Mouse (Mus musculus) stomach, embryonic 15.5 days (tissue): ENCODE measurements at regions not wholly inside any gene's neighbourhood (a gene's known extent, or its start where the extent isn't known, plus 50 kb on each side); places are given as distances from the start of the nearest gene placed in this dataset.

Experiments
- ATAC-seq: fragments of 200-750 bp; cut with Nextera tagmentation; 2 replicates; pipeline ENCODE4 v1.8.0; 2017; ENCODE audit warnings: low read depth, moderate number of reproducible peaks, moderate TSS enrichment; ENCODE audit not compliant: insufficient read depth, low FRiP score
- H3K27ac ChIP-seq: fragments of 300-500 bp; sonication (generic); 2 replicates; pipeline ENCODE4 v1.5.1; 2015; ENCODE audit warnings: mild to moderate bottlenecking, inconsistent platforms
- H3K27me3 ChIP-seq: fragments of 300-500 bp; sonication (generic); replicated peaks from 2 replicates; pipeline ENCODE4 v1.6.1; 2015; ENCODE audit warnings: inconsistent platforms
- H3K36me3 ChIP-seq: fragments of 300-500 bp; sonication (generic); 2 replicates; pipeline ENCODE4 v1.6.1; 2015; ENCODE audit warnings: inconsistent platforms
- H3K4me1 ChIP-seq: fragments of 300-500 bp; sonication (generic); 2 replicates; pipeline ENCODE4 v1.6.1; 2015; ENCODE audit warnings: inconsistent platforms
- H3K4me2 ChIP-seq: fragments of 300-500 bp; sonication (generic); 2 replicates; pipeline ENCODE4 v1.6.1; 2015; ENCODE audit warnings: mild to moderate bottlenecking, inconsistent platforms
- H3K4me3 ChIP-seq: fragments of 300-500 bp; sonication (generic); replicated peaks from 2 replicates; pipeline ENCODE4 v1.5.1; 2015; ENCODE audit warnings: inconsistent platforms
- H3K9ac ChIP-seq: fragments of 300-500 bp; sonication (generic); 2 replicates; pipeline ENCODE4 v1.6.1; 2015; ENCODE audit warnings: inconsistent platforms
- H3K9me3 ChIP-seq: fragments of 300-500 bp; sonication (generic); 2 replicates; pipeline ENCODE4 v1.6.1; 2016; ENCODE audit warnings: inconsistent platforms
- WGBS: fragments of 180-500 bp; shearing (Covaris S2); methylation state at CpG from one replicate; pipeline ENCODE4 v1.1.7; 2015; 5-methylcytosine and 5-hydroxymethylcytosine counted together

- H3K9me3 ChIP-seq = no peaks in the 10 kb centered on the region
- no peaks in the 10 kb centered on the region for H3K36me3 ChIP-seq
- no peak for ATAC-seq
- no peak overlapping the region for H3K27ac ChIP-seq
- no peak overlapping the region for H3K9ac ChIP-seq
- no peak overlapping the region for H3K4me2 ChIP-seq
- H3K4me1 ChIP-seq = peaks cover 6% of the 10 kb centered on the region; the same call in 1 of the 2 replicates
- no peaks in the 10 kb centered on the region for H3K27me3 ChIP-seq
- WGBS = 81% methylated on average over 16 of the region's 16 CpGs
- no peak overlapping the region for H3K4me3 ChIP-seq
Measured at GRCm38 (mm10) chr5:75454961-75455541, 119.7 kb upstream of the Kit start.

DNA sequence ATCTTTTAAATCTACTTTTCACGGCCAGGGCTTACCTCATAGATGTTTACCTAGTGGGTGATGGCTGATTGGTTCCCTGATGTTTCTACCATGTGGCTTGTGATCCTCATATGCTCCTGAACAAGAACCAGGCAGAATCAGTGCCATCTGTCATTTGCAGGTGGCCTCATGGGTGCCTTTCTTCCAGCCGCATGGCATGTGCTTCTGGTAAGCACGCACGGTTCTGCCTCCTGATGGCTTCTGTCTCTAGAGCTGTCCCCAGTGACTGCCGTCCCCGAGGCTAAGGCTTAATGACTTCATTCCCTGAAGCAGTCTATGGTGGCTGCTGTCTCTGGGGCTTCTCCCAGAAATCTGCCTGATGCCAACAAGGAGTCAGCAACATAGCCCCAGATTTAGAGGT, 117.3 kb upstream of the Kit start:
- ATAC-seq = no peak
- Histone ChIP-seq H3K4me1 (peaks cover 4% of the 10 kb centered on the region; the same call in 1 of the 2 replicates), H3K9ac (no peak overlapping the region), H3K27me3 (no peaks in the 10 kb centered on the region), H3K9me3 (no peaks in the 10 kb centered on the region), H3K4me2 (no peak overlapping the region), H3K36me3 (no peaks in the 10 kb centered on the region), H3K27ac (no peak overlapping the region), H3K4me3 (no peak overlapping the region)
- WGBS = 85% methylated on average over 6 of the region's 6 CpGs

- Histone ChIP-seq H3K27me3 (no peaks in the 10 kb centered on the region), H3K4me3 (no peak overlapping the region), H3K27ac (no peak overlapping the region), H3K9ac (no peak overlapping the region), H3K4me1 (peaks cover 4% of the 10 kb centered on the region; the same call in 1 of the 2 replicates), H3K4me2 (no peak overlapping the region), H3K9me3 (no peaks in the 10 kb centered on the region), H3K36me3 (no peaks in the 10 kb centered on the region)
- no peak for ATAC-seq
- 88% methylated on average over 7 of the region's 7 CpGs for WGBS
Measured at GRCm38 (mm10) chr5:75458317-75458716, 116.4 kb upstream of the Kit start.

- ATAC-seq = peak; percentile 53; the same call in 1 of the 2 replicates
Measured at GRCm38 (mm10) chr5:75459758-75460354, 114.9 kb upstream of the Kit start.

GRCm38 (mm10) chr5:75460414-75461025, 114.2 kb upstream of the Kit start:
- 56% methylated on average over 9 of the region's 9 CpGs for WGBS
- Histone ChIP-seq H3K4me2 (no peak overlapping the region), H3K27me3 (no peaks in the 10 kb centered on the region), H3K27ac (no peak overlapping the region), H3K4me3 (no peak overlapping the region), H3K36me3 (no peaks in the 10 kb centered on the region), H3K9ac (no peak overlapping the region), H3K9me3 (no peaks in the 10 kb centered on the region), H3K4me1 (peaks cover 4% of the 10 kb centered on the region; the same call in 1 of the 2 replicates)
- peak; percentile 78; the same call in 1 of the 2 replicates for ATAC-seq

More at GRCm38 (mm10) chr5:75459758-75460354, 114.9 kb upstream of the Kit start:
- H3K4me1 ChIP-seq = peaks cover 4% of the 10 kb centered on the region; the same call in 1 of the 2 replicates
- H3K36me3 ChIP-seq = no peaks in the 10 kb centered on the region
- no peak overlapping the region for H3K9ac ChIP-seq
- no peak overlapping the region for H3K4me3 ChIP-seq
- no peak overlapping the region for H3K4me2 ChIP-seq
- no peak overlapping the region for H3K27ac ChIP-seq
- no peaks in the 10 kb centered on the region for H3K27me3 ChIP-seq
- WGBS = 47% methylated on average over 3 of the region's 3 CpGs
- no peaks in the 10 kb centered on the region for H3K9me3 ChIP-seq

- H3K4me3 ChIP-seq = no peak overlapping the region
- WGBS = 74% methylated on average over 5 of the region's 5 CpGs
- no peaks in the 10 kb centered on the region for H3K36me3 ChIP-seq
- H3K9me3 ChIP-seq = no peaks in the 10 kb centered on the region
- no peak overlapping the region for H3K27ac ChIP-seq
- no peaks in the 10 kb centered on the region for H3K27me3 ChIP-seq
- H3K4me1 ChIP-seq = peaks cover 4% of the 10 kb centered on the region; the same call in 1 of the 2 replicates
- no peak overlapping the region for H3K9ac ChIP-seq
- no peak overlapping the region for H3K4me2 ChIP-seq
- ATAC-seq = no peak
Measured at GRCm38 (mm10) chr5:75461368-75461767, 113.3 kb upstream of the Kit start.

DNA sequence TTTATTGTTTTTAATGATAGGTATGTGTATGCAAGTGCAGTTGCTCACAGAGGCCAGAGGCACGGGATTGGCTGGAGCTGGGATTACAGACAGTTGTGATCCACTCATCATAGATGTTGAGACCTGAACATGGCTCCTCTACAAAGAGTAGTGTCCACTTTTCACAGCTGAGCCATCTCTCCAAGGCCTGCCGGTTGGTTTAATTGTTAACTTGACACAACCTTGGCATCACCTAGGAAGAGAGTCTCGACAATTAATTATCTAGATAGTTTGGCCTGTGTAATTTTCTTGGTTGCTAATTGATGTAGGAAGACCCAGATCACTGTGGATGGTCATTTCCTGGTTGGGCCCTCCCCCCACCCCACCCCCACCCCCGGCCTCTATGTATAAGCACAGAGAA, 111.1 kb upstream of the Kit start:
- Histone ChIP-seq H3K4me3 (no peak overlapping the region), H3K4me1 (peaks cover 4% of the 10 kb centered on the region; the same call in 1 of the 2 replicates), H3K4me2 (no peak overlapping the region), H3K27ac (no peak overlapping the region), H3K9me3 (no peaks in the 10 kb centered on the region), H3K36me3 (no peaks in the 10 kb centered on the region), H3K27me3 (no peaks in the 10 kb centered on the region), H3K9ac (no peak overlapping the region)
- no peak for ATAC-seq
- 76% methylated on average over 4 of the region's 4 CpGs for WGBS

DNA sequence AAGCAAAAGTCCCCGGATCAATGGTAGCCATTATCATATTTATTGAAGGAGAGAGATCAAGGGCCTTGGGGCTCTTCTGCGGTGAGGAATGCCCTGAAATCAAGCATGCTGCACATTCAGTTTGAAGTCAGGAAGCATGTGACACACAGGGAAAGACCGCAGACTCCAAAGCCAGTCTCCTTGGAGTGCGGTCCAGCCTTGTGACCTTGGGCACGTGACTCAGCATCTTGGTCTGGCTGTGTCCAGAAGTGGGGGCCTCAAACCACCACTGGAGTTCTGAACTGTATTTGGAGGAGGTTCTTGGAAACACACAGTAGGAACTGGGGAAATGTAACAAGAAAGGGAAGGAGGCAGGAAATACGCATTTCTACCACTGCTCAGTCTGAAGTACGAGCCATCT, 109.0 kb upstream of the Kit start:
- Histone ChIP-seq H3K9me3 (no peaks in the 10 kb centered on the region), H3K9ac (no peak overlapping the region), H3K4me3 (no peak overlapping the region), H3K4me1 (no peaks in the 10 kb centered on the region), H3K4me2 (no peak overlapping the region), H3K36me3 (no peaks in the 10 kb centered on the region), H3K27me3 (no peaks in the 10 kb centered on the region), H3K27ac (no peak overlapping the region)
- WGBS = 88% methylated on average over 7 of the region's 7 CpGs
- no peak for ATAC-seq

GRCm38 (mm10) chr5:75466941-75467340, 107.8 kb upstream of the Kit start:
- ATAC-seq = no peak
- Histone ChIP-seq H3K4me1 (no peaks in the 10 kb centered on the region), H3K9me3 (no peaks in the 10 kb centered on the region), H3K27ac (no peak overlapping the region), H3K9ac (no peak overlapping the region), H3K27me3 (no peaks in the 10 kb centered on the region), H3K4me3 (no peak overlapping the region), H3K36me3 (no peaks in the 10 kb centered on the region), H3K4me2 (no peak overlapping the region)
- WGBS = 65% methylated on average over 4 of the region's 4 CpGs

DNA sequence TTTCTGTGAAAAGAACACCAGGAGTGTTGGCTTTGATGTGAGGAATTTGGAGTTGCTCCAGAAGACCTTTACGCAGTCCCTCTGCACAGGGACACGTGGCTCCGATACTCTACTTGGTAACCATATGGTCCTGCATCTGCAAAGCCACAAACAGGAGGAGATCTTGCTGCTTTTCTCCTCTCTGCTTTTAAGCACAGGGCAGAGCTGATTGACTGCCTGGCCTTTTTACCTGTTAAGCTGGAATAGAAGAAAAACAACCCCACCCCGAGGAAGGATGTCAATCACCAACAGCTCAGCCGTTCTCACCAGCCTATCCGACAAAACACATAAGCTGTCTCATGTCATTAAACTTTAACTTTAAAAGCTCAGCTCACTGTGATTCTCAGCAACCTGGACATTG, 106.8 kb upstream of the Kit start:
- WGBS = 34% methylated on average over 6 of the region's 6 CpGs
- Histone ChIP-seq H3K9ac (no peak overlapping the region), H3K4me3 (no peak overlapping the region), H3K9me3 (no peaks in the 10 kb centered on the region), H3K27me3 (no peaks in the 10 kb centered on the region), H3K4me2 (no peak overlapping the region), H3K4me1 (no peaks in the 10 kb centered on the region), H3K27ac (no peak overlapping the region), H3K36me3 (no peaks in the 10 kb centered on the region)
- ATAC-seq = no peak; the same call in 1 of the 2 replicates

DNA sequence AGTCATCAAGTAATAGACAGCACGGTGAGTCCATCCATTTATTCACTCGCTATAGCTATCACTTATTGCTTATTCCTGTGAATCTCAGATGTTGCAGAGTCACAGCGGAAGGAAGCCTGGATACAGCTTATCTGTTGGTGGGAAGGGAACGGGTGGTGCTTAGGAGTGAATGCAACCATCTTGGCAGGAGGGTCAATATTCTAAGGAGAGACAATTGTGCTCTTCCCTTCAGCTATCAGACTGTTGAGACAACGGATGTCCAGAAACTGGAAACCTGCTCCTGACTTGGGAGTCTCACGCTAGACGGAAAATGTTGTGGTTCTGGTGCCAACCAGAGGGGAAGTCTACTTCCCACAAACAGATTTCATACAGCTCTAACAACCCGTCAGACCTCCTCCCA, 103.7 kb upstream of the Kit start:
- no peak overlapping the region for H3K27ac ChIP-seq
- 82% methylated on average over 8 of the region's 8 CpGs for WGBS
- H3K9me3 ChIP-seq = no peaks in the 10 kb centered on the region
- no peak overlapping the region for H3K4me2 ChIP-seq
- H3K27me3 ChIP-seq = no peaks in the 10 kb centered on the region
- H3K4me3 ChIP-seq = no peak overlapping the region
- H3K4me1 ChIP-seq = no peaks in the 10 kb centered on the region
- ATAC-seq = no peak
- no peaks in the 10 kb centered on the region for H3K36me3 ChIP-seq
- H3K9ac ChIP-seq = no peak overlapping the region

- no peaks in the 10 kb centered on the region for H3K27me3 ChIP-seq
- H3K4me2 ChIP-seq = no peak overlapping the region
- H3K9me3 ChIP-seq = no peaks in the 10 kb centered on the region
- no peak for ATAC-seq
- H3K4me1 ChIP-seq = no peaks in the 10 kb centered on the region
- WGBS = 38% methylated on average over 3 of the region's 3 CpGs
- no peak overlapping the region for H3K9ac ChIP-seq
- H3K27ac ChIP-seq = no peak overlapping the region
- H3K36me3 ChIP-seq = no peaks in the 10 kb centered on the region
- H3K4me3 ChIP-seq = no peak overlapping the region
Measured at GRCm38 (mm10) chr5:75472484-75472883, 102.2 kb upstream of the Kit start.
